Mouse (Mus musculus): ENCODE measurements around the gene Kcnj9.

Kcnj9 gene

DNA sequence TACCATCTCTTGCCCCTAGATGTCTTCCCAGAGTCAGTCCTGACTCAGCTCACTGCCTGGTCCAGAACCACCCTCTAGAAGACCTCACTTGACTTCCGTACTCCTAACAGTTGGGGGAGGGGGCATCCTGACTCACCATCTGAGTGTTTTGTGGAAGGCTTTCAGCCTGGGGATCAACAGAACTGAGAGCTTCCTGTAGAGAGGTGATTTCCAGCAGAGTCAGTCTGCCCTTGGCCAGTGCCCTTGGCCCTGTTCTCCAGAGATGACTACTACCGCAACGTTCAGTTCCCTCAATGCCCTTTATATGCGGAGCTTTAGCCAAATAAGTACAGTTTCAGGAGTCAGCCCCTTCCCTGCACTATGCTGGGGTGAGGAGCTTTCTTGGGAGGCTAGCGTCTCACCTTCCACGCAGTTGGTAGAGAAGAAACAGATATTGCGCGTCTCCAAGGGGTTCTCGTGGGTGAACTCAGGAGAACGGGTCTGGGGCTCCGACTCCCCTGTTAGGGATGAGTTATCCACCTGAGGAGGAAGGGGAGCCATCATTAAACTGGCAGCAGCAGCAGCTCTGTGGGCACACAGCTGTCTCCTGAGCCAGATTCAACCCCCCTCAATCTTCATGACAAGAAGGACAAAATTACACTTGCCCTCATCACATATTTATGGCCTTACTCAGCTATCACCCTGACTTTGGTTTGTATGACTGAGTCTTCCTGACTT, 40.1 kb downstream of the Kcnj9 start:
- no peak for DNase-seq (ENCODE audit: low spot score)

DNA sequence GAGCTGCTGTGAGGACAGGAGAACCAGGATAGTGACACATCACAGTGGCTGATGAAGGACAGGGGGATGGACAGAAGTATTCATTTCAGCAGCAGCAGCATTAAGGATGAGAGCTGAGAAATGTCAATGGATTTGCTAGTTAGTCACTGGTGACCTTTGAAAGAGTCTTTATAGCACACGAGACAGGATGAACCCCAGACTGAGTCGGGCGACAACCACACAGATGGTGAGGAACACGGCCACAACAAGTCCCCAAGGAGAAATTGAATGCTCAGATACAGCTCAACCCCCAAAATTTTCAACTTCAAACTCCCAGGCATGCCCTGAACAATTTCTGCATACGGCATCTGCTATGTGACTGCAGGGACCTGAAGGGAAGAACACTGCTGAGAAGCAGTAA, 42.4 kb downstream of the Kcnj9 start:
- DNase-seq (ENCODE audit: low spot score), result no peak

DNA sequence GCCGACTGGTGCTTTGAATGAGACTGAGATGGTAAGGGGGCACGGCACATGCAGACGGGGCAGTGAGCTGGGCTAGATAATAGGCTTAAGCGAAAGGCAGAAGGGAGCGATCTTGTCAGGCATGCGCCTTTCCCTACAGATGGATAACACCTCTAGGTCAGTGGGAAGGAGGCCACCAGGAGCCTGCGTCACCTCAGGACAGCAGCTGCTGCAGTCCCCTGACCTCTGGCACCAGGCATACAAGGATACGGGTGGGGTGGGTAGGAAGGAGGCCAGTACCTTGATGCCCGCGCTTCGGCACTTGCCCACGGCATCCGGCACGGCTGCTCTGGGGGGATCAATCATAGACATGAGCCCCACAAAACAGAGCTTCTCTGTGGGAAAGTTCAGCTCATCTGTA, 44.9 kb downstream of the Kcnj9 start:
- no peak for DNase-seq (ENCODE audit: low spot score)

DNA sequence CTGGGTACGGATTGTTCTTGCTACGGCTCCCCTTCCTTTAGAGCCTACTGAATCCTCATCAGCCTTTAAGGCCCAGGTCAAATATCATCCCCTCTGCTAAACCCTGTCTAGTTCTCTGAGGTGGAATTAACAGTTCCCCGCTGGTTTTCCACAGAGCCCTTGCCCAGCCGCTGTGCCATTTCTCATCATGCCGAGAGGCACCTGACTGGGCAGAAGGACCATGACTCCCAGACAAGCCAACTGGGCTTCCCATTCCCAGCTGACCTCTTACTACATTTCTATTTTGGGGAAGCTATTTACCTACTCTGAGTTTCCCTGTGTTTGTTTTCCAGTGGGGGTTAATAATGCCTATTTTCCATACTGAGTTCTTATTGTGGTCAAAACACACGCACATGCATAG, 46.0 kb downstream of the Kcnj9 start:
- no peak for DNase-seq (ENCODE audit: low spot score)

DNA sequence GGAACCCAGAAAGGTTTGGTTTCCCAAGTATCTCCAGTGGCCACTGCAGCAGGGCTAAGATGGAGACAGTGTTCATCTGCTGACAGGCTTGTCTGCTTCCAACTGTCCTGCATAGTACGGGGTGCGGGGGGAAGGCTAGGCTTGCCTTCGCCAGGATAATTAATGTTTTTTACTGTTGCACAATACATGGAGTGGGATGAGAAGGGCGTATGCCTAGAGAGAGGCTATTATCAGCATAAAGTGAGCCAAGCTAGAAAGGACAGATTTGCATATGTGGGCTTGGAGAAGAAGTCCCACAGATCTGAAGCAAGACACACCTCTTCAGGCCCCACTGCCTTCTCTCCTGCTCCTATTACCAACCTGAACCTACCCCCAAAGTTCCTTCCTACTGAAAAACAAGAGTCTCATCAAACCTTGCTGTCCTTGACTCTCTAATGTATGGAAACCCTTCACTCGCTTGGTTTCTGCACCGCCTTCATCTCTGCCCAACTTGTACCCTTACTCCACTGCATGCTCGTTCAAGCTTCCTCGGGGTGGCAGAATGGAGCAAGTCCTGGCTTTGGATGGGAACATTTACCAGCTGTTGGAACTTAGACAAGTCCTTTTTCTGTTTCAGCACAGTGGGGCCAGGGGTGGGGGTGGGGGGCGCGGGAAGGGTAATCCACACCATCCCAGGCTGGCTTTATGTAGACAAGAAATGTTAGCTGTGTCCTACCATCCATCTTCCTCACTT, 47.4 kb downstream of the Kcnj9 start:
- no peak for DNase-seq (ENCODE audit: low spot score)

DNA sequence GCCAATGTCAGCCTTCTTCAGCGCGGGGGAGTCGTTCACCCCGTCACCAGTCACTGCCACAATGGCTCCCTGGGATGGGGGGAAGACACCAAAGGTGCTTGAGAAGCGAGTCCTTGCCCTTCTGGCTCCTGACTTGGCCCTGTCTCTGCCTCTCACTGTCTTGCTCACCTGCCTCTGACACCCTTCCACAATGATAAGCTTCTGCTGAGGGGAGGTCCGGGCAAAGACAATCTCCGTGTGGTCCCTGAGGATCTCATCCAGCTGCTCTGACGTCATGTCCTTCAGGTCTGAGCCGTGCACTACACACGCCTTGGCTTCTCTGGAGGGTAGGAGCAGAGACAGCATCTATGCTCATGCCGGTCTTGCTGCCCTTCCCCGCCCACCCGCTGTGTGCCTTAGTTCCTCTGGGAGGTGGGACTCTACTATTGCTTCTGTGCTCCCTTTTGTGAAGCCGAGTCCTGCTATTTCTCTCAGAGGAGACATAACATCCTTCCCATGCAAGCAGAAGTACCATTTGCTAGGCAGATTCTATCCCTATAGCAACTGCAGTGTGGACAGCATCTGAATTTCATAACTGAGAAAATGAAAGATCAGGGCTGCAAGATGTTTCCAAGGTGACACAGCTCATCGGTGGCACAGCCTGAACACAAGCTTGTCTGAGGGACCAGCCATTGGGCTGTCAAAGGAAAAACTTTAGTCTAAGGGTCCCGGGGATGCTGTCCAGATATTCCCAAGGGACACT, 49.2 kb downstream of the Kcnj9 start:
- no peak for DNase-seq (ENCODE audit: low spot score)

DNA sequence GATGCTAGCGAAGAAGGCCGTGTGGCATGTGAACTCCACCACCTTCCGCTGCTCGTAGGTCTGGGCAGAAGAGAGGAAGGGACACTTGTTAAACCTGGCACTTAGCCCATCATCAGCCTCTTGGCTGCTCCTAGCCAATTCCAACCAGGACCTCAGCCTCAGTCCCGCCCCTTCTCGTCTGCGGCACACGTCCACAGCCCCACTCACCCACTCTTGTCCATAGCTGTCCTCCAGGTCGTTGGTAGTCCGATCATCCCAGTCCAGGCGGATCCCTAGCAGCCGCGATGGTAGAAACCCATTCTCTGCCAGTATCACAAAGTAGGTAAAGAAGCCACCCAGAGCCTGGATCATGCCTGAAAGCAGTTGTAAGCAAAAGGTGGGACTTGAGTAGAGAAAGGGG, 50.8 kb downstream of the Kcnj9 start:
- DNase-seq (ENCODE audit: low spot score), result no peak

DNA sequence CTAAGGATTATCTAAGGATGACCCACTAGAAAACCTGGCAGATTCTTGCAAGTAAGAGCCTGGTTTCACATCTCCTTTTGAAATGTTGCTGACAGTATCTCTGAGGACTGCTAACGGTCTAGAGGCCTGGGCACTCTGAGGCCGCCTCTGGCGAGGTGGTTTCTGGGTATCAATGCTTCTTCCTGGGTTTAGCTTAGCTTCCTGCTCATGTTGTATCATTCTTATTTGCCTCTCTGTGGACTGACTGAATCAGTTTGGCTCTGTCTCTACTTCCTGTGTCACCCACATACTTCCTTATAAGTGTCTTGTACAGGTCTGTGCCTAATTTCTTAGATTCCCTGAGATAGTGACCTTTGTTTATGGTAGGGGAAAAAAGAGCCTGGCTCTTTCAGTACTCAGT, 51.9 kb downstream of the Kcnj9 start:
- DNase-seq (ENCODE audit: low spot score), result no peak

DNA sequence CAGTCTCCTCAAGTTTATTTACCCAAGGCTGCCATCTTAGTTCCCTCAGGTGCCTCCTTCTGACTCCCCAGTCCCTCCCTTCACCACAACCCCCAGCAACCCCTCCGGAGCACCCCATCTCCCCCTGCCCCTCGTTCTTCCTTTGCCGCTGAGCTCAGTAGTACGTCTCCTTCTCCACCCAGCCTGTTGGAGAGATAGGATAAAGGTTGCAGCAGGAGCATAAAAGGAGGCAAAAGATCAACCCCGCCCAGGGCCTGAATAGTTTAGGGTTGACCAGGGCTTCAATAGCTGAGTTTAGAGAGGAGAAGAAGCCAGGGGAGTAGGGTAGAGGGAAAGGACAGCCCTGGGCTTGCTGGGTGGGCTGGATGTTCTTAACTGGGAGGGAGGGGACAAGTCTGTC, 54.6 kb downstream of the Kcnj9 start:
- DNase-seq (ENCODE audit: low spot score), result no peak

DNA sequence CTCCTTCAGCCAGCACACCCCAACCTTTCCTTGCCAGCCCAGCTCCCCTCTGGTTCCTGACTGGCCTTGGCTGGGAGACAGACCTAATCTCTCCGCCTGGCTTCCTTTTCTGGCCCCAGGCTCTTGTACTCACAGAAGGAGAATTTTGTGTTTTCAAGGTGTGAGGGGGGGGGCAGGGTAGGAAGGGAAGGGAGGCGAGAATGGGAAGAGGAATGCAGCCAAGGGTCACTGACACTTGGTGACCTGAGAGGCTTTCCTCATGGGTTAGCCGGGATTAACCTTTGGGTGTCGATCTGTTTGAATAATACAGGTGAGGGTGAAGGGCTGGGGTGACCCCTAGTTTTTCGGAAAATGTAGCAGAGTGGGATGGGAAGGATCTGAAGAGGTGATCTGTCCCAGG, 55.0 kb downstream of the Kcnj9 start:
- DNase-seq (ENCODE audit: low spot score), result no peak

DNA sequence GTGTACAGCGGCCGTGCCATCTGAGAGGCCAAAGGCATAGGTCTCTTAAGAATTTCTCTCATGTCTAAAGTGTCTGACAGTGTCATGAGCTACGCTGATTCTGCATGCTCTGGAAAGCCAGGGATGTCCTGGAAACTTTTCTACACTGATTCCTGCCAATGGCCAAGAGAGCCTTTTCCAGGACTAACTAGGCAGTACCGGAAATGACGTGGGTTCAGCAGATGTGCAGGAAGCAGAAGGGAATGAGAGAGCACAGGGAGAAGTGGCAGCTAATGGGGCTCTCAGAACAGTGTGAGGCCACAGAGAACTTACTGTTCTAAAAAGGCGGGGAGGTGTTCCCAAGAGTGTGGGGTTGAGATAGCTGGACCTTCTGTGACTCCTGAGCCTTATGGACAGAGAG, 55.7 kb downstream of the Kcnj9 start:
- no peak for DNase-seq (ENCODE audit: low spot score)

DNA sequence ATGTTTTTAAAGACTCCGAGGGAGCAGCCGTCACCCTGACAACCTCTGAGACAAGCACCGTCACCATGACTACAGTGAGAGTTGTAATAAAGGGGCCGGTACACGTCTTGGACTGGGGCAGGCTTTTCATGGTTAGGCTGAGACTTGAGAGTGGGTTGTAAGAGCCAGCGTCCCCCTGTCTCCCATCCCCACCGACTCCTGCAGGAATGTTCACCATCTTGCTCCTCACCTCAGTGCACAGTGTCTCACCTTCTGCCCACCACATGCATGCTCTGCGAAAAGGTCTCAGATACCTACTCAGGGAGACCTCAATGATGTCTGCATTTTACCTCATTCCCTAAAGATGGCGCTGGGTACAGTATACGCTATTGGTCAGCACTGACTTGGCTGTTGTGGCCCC, 57.4 kb downstream of the Kcnj9 start:
- peak; percentile 47 for DNase-seq (ENCODE audit: low spot score)

DNA sequence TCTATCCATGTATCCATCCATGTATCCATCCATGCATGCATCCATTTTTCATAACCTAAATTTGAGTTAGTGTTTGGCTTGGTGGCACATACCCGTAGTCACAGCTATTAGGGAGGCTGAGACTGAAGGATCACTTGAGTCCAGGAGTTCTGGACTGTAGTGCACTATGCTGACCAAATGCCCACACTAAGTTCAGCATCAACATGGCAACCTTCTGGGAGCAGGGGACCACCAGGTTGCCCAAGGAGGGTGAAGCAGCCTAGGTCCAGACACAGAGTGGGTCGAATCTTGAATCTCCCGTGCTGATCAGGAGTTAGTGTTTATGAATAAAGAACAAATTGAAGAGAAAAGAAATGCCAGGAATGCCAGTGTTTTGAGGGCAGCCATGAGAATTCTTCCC, 57.9 kb downstream of the Kcnj9 start:
- DNase-seq (ENCODE audit: low spot score), result no peak

Measured in embryo, embryonic 10.5 days (tissue).